Mouse (Mus musculus) cerebellum, postnatal 36 days (tissue): ENCODE results near the gene Prrg3.
"Not testable (repeated sequence)": the region's sequence is repeated elsewhere in the genome, so short reads cannot be mapped to it uniquely, and the experiment has no call there.

ENCODE experiments used
- DNase-seq, 2 experiments: peaks; one replicate each; pipeline ENCODE4 v3.0.0; 2021 to 2022; ENCODE audit warnings: mixed read lengths in 2 of 2

Prrg3 gene

DNA sequence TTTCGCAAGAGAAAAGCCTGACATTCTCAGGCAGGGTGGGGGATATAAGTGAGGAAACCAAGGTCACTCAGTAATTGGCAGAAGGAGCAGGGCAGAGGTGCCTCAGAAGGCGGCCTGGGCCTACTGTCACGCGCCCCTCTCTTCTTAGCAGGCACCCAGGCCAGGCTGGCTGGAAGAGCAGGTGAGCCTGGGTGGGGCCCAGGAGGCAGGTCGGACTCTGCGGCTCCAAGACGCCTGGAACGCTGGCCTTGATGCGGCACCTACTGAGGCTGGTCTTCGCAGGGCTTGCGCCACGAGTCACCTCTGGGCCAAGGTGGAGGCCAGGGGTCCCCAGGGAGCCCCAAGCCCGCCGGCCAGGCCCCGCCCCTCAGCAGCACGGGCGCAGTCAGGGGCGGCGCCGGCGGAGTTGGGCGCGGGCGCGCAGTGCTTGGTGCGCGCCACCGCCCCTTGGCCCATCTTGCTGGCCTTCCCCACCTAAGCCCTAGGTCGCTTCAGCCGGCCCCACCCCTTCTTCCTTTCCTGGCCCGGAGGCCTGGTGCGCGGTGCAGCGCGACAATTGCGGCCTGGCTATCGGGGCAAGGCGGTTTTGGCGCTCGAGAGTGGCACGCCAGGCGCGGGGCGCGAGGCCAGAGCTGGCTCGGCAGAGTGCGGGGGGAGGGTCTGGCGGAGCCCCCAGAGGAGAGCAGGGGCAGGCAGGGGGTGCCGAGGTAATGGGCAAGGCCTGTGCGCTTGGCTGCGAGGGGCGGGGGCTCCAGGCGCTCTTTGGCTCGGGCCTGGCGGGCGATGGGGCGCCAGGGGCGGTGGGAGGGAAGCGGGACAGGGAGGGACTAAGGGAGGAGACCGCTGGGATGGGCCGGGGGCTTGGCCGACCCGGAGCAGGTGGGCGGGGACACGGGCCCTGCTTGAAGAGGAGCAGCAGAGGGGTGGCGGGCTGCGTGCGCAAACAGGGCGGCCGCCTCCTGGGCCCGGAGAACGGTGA lies at the start of gene Prrg3:
Gene Prrg3 (plus strand): TSS at position 552 of the 979 bp plus-strand sequence.
- DNase-seq: peak; percentile 15 to 25

DNA sequence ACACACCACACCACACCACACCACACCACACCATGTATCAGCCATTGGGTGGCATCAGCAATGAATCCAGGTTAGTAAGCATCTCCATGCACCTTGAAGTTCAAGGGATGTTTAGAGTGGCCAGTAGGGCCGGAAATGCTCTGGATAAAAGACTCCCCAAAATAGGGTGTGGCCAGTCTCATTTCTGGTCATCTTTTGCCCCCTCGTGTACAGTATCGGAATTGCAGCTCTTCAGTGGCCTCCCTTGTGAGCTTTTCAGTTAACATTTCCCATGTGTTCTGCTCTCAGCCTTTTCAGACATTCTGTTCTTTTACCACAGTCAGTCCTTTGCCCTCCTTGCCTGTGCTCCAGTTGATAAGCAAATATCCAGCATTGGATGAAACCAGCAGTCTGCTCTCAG lies 15.8 kb upstream of the Prrg3 start:
- DNase-seq: peak; percentile 17 to 29

DNA sequence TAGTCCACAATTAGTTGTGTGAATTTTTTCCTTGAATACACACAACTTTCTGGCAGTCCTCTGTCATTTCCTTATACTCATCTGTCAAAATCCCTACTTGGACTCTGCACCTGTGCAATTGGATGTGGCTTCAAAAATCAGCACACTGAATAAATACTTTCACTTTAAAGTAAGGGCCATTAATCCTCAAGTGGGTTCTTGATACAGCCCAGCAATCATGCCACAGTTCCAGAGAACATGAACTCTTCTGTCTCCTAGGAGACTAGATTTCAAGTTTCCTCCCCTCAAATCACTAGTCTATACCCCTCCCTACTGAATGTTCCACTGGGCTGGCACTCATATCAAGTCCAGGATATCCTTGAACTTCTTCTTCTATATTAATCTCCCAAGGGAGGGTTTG lies 4.1 kb upstream of the Prrg3 start:
- DNase-seq: no peak

DNA sequence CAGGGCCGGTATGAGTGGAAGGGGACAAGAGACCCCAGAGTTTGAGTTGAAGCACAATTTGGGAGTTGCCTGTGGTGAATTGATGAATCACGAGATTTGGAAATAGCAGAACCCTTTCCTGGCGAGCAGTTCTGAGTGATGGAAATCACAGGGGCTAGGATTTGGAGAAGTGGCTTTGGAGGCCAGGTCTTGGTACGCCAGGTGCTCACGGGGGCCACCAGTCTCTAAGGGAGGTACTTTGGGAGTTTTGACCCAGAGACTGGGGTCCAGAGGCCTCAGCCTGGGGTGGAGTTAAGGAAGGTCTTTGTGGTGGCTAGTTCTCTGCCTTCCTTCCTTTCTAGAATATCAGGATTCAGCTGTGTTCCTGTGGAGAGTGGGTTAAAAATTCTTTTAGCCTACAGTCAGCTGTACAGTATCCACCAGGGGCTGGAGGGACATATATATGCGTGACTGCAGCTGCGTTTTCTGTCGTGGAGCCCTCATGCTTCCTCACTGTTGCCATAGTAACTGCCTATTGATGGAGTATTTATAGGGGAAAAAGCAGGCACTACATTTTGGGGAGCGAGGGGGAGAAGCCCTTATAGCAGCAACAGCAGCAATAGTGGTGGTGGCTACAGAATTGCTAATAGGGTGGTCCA lies 970 bp downstream of the Prrg3 start:
- peak in 1 of 2 experiments; percentile 2 for DNase-seq

DNA sequence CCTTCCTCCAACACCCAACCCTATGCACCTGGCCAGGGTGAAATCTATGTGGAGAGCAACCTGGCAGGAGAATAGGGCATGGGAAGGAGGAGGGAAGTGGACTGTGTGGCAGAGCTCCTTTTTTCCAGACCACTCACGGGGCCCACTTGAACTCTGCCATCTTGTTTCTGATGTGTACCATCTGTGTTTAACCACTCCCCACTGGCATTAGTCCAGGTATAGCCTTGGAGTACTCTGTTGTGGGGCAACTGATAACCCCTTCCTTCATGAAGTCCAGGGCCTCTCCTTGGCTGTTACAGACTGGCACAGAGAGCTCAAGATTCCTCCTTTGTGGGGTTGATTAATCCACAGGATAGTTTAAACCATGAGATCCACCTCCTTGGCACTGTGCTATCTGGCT lies 5.8 kb downstream of the Prrg3 start:
- no peak for DNase-seq

DNA sequence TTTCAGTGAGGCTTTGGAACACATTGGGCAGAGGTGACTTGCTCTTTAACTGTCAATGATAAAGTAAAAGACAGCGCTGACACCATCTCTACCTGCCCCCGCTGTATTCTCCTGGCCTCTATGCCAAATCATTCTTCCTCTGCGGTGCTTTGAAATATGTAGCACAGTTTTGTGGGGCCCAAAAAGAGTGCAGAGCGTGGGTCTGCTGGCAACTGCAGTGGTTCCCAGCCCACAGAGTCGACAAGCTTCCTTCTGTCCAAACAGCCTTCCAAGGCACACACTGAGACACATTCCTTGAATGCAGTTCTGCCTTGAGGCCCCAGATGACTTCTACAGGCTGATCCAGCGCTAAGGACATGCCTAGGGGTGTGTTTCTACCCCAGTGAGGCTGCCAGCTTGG lies 6.4 kb downstream of the Prrg3 start:
- DNase-seq: no peak

DNA sequence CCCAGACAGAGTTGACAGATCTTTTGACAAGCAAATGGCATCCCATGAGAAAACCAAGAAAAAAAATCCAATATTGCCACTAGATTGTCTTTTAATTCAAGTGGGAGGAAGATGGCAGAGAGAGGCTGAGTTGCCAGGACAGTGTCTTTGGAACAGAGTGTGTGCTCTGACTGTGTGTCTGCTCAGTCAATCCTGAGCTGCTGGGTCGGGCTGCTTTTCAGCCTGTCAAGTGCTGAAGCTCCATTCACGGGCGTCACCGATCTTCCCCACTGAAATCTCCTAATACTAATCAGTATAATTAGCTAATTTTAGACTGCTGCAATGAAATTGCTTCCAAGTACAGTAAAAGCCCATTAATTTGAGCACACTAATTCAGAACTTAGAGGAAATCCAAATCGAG lies 8.9 kb downstream of the Prrg3 start:
- DNase-seq: no peak

DNA sequence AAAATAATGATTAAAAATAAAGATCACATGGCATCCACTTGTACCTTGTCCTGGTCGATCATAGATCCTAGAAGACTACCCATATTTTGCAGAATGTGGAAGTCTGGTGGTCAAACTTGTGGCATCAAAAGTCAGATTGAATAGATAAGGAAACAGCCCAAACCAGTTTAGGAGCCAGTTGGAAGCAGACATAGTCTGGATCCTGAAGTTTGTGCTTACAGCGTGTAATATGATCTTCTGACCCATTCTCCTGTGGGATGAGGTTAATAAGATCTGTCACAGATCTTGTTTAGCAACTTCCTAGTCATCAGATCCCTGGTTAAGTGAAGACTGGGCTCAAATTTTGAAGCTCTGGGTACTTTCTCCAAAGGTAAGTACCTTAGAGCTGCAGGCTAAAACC lies 10.3 kb downstream of the Prrg3 start, which contains the start of gene Fate1:
Gene Fate1 (plus strand): TSS at position 301 of the 400 bp plus-strand sequence.
- DNase-seq: no peak

DNA sequence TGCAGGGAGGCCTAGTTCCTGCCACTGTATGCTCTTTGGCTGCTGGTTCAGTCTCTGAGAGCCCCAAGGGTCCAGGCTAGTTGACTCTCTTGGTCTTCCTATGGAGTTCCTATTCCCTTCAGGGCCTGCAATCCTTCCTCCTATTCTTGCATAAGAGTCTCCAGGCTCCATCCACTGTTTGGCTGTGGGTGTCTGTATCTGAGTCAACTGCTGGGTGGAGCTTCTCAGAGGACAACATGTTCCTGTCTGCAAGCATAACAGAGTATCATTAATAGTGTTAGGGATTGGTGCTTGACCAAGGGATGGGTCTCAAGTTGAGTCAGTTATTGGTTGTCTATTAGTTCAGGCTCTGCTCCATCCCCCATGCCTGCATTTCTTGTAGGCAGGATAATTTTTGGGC lies 15.3 kb downstream of the Prrg3 start:
- not testable (repeated sequence) for DNase-seq

DNA sequence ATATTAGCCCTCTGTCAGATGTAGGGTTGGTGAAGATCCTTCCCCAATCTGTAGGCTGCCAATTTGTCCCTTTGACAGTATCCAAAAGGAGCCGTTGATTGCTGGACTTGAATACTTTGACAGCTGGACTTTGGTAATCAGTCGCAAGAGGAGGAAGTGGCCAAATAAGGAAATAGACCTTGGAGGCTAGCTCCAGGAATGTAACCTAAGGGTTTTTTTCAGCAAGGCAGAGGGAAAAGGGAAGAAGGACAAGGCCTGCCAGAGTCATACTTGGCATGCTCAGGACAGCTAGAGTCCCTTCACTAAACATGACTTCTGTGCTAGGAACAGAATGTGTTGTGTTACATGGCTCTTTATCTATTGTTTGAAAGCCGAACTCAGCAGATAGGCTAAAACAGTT lies 18.0 kb downstream of the Prrg3 start:
- DNase-seq: no peak

DNA sequence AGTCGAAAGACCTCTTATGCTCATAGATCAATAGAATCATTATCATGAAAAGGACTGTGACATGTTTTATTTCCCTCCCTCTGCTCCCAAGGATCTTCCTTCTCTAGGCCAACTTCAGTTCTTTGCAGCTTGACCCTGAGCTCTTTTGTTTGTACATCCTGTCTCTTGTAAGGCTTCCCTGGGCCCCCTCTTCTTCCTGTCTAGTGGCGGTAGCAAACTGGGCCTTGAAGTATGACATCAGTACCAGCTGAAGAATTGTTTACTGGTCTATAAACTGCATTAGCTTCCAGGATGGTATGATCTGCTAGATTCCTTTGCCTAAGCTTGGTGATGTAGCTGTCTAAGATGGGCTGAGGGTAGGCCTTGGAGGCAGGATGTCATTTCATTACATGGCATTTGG lies 18.9 kb downstream of the Prrg3 start:
- no peak for DNase-seq

DNA sequence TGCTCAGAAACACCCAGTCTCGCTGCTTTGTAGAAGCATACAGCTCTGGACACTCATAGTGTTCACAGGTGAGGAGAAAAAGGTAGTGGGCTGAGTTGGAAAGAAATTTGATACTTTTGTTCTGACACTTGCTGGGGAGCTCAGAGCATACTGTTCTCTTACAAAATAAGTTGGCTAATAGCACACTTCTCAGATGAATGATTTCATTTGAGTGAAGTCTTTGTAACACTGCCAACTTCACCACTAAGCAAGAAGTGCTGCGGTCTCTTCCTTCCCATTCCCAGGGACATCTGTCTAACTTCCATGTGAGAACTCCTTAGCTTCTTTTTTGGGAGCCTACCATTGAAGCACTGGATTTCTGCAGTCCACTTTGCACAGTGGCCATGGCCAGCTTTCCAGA lies 20.8 kb downstream of the Prrg3 start:
- DNase-seq: no peak

DNA sequence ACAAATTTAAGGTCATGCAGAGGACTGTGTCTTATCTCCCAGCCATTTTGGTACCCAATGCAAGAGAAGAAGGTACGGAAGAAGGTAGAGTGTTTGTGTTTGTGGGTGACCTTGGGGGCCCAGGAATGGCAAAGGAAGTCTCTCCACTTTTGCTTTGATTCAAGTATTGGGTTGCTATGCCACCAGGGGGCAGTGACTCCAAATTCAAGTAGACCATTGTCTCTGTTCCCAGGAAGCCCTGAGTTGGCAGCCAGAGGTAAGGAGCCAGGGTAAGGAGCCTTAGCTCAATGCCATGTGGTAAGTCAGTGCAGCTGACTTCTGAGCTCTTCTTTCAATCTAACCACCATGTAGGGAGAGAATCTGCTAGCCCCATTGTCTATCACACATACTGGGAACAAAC lies 21.4 kb downstream of the Prrg3 start:
- peak in 1 of 2 experiments; percentile 2 for DNase-seq

DNA sequence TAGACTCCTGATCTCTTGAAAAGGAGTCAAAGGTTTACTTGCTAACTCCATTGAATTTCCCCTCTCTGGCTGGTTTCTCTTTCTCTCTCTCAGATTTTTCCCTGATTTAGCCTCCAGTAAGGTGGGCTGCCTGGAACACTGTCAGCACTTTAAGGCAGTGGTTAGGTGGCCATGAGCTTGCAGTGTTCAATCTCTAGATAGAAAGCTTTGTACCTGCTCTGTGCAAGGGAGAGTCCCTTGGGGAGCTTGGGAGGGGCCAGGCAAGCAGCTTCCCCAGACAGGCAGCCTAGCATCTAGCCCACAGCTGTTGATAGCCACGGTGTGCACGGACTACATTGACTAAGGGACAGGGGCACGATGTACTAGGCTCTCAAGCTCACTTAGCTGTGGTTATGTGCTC lies 29.1 kb downstream of the Prrg3 start, which contains the start of gene Cnga2:
Gene Cnga2 (plus strand): TSS at position 301 of the 400 bp plus-strand sequence.
- no peak for DNase-seq

DNA sequence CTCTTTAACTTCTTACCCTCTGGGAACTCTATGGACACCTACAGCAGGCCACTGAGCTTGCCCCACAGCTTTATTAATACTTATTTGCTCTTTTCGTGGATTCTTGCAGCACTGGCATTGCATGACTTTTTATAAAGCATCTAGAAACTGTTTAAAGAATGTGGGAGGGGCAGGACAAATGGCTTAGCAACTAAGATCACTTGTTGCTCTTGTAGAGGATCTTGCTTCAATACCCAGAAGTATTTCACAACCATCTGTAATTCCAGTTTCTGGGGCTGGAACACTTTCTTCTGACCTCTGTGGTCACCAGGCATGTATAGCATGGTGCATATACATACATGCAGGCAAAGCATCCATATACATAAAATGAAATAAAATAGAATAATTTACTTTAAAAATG lies 33.5 kb downstream of the Prrg3 start:
- no peak for DNase-seq

DNA sequence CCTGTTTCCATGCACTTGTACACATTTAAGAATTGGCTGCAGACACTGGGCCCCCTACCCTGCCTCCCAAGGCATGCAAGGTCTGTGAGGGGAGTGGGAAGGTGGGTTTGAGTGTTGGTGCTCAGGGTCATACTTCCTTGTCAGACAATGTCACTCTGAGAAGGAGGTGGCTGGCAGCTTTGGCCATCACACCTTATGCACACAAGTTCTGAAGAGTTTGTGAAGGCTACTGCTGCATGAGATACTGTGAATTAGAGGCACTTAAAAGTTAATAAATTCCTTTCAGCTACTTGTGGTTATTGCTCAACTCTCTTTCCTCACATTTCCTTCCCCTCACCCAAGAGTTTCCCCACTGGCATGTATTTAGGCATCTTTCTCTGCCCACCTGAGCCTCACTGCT lies 47.5 kb downstream of the Prrg3 start:
- DNase-seq: no peak

DNA sequence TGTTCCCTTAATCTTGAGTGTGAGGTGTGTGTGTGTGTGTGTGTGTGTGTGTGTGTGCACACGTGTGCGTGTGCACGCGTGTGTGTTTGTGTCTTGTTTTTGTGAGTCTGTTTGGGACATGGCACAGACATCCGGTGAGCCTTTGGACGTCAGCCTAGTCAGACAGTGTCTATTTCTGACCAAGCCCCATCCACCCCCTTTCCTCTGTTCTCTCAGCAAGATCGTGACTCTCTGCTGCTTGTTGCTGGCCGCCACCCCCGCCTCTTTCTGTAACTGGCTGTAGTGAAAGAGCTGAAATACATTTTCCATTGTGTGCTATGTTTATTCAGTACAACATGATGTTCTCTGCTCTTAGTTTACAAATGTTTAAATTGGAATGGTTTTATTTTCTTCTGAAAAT lies 49.8 kb downstream of the Prrg3 start:
- peak; percentile 17 to 21 for DNase-seq

DNA sequence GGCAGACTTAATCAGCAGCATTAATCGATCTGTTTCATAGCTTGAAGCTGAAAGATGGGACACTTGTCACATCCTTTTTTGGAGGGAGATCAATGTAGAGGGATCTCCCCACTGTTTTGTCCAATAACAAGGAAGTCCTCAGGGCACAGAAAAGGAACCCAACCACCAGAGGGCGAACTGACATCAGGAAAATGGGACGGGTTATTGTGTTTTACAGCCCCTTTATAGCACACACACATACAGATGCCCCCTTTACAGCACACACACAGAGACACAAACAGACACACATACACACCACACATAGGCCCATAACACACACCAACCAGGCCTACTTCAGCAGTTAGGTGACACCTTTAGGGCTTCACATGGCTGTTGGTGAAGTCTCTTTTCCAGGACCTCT lies 50.4 kb downstream of the Prrg3 start:
- DNase-seq: peak; percentile 14 to 25

DNA sequence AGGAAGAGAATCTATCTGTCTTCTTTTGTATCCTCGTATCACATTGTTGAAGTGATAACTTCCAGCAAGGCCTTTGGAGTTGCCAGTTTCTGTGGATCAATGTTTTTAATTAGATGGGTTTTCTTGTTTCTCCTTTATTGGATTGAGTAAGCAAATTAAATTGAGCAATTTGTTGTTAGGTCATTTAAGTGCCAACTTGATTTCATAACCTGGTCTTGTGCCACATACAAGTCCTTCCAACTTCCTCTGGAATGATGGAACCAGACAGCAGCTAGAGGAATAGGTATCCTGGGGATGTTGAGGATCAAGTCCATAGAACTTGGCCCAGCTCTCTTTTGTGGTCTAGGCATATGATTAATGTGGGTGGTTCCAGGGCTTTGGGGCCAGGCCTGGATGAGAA lies 59.8 kb downstream of the Prrg3 start:
- DNase-seq: no peak
